Mouse (Mus musculus) cerebellum, adult 11-12 months (tissue): ENCODE data around the gene Smtnl2.
"Not testable (repeated sequence)": the region's sequence is repeated elsewhere in the genome, so short reads cannot be mapped to it uniquely, and the experiment has no call there.

ENCODE experiments used
- DNase-seq: peaks from one replicate; pipeline ENCODE4 v3.0.0; 2022

Smtnl2 gene

GRCm38 (mm10) chr11:72354971-72355728 is 56.4 kb downstream of the Smtnl2 start:
- DNase-seq: peak; percentile 20

- DNase-seq: no peak
These were observed 58.3 kb downstream of the Smtnl2 start for GRCm38 (mm10) chr11:72353186-72353585.

DNA sequence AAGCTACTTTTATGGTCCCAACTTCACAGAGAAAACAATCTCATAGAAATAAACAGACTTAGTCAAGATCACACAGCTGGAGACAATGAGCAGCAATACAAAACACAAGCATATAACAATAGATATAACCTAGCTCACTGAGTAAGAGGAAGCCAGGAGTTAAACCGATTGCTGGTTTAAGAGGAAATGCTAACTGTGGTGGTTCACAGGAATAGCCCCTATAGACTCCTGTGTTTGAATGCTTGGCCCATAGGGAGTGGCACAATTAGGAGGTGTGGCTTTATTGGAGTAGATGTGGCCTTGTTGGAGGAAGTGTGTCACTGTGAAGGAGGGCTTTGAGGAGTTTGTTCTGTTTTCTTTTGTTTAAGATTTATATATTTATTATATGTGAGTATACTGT is 59.2 kb downstream of the Smtnl2 start:
- no peak for DNase-seq

DNA sequence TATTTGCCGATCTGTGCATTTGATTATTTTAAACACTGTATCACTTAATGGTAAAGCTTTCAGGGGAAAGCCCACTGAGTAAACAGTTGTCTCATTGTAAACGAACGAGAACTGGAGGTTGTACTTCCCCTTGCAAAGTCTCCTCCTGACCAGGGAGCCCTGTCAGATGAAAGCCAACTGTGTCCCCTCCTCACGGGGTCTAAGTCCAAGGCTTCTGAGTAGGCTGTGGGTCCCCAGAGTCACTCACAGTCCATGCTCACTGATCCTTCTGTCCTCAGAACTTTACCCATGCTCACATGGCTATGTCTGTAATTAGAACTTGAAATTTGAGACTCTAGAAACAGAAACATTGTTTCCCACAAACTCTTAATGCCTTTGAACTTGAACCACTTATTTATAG is 61.9 kb downstream of the Smtnl2 start:
- no peak for DNase-seq

GRCm38 (mm10) chr11:72349016-72349415 is 62.5 kb downstream of the Smtnl2 start:
- DNase-seq: peak; percentile 73

DNA sequence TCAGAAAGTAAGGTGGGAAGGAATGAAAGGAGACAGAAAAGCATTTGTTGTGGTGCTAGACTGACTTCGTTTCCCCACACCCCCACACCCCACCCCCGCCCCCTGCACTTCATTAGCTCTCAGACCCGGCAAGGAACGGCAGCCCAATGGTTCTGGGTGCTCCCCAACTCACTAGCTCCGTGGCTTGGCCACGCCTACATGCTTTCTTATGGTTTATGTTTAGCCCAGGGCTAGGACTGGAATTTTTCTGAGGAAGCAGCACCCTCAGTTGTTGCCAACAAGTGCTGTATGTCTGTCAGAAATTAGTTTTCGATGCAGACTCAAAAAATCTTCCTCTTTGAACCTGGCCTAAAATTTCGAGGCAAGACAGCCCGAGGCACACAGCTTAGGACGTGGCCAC is 63.0 kb downstream of the Smtnl2 start:
- DNase-seq: no peak

DNA sequence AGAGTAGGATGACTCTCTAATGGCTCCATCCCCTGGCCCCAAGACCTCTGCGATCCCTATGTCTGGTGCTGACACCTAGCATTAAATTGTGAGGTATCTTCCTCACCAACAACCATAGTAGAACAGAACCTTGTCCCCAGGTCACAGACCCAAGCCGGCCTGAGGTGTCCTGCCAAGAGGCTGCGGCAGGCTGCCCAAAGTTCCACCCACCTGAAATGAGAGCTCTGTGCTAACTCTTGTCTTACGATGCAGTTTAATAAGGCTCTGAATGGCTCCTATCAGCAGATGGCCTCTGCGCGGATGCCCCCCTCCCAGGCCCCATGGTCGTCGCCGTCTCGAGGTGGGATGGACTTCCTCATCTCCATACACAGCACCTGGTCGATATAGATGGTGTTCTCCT is 67.0 kb downstream of the Smtnl2 start:
- no peak for DNase-seq

DNA sequence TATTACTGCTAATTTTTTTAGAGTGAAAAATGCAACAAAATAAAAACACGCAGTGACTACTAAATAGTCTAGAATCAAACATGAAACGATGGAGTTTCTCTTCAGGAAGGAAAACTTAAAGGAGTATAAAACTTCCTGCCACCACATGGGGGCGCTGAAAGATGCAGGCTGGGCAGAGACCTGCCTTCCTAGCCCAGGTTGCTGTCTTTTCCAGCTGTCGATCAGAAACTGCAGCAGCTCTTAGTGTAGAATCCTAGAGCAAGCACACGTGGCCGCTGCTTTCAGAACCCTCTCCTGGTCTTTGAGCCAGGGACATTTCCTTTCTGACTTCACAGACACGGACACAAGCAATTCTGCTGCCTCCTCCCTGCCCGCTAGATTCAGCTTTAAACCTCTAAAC is 67.6 kb downstream of the Smtnl2 start:
- DNase-seq: no peak

DNA sequence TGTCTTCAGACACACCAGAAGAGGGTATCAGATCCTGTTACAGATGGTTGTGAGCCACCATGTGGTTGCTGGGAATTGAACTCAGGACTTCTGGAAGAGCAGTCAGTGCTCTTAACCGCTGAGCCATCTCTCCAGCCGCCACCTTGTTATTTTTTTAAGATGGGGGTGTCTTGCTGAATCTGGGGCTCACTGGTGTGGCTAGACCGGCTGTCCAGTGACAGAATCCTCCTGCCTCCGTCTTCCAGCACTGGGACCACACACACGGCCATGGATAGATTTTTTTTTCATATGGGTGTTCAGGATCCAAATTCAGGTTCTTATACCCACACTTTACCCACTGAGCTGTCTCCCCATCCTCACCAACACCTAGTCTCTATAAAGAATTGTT is 68.3 kb downstream of the Smtnl2 start:
- DNase-seq: not testable (repeated sequence)

GRCm38 (mm10) chr11:72342549-72343237 is 68.8 kb downstream of the Smtnl2 start:
- DNase-seq: peak; percentile 41

DNA sequence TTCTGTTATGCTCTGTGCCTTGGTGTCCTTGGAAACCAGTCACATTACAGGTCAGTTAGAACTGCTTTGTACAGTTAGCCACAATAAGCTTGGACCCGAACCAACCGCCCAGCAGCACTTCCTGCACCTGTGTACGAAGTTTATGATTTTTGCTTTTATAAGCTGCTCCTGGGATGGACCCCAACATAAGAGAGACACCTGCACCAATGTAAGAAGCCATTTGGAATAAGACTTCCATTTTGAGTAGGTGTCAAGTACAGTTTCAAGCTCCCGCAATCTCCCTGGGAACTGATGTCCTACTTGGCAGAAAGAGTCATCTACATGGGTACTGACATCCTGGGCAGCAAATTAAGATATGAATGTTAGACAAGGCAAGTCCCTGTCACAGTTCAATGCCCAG is 71.8 kb downstream of the Smtnl2 start:
- DNase-seq: no peak
